Comparison of ENCODE assay signal across 18 mouse cellular contexts in the genomic region with DNA sequence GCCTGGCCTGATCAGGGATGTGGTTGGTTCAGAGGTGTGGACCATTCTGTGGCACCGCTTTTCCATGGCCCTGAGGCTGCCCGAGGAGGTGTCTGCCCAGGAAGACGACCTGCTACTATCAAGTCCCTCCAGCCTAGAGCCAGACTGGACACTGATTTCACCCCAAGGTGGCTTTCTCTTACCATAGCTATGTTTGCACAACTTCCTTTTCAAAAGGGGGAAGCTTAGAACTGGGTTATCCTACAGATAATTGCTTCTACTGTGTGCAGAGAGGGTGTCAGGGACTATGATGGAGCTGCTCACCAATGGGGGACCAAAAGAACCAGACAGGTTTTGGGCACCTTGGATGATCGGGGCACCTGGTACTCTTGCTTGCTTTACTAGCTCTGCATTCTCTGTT. TPM values are rescaled to one million over a fixed set of nuclear protein-coding genes. Genes with fewer than 3 reads are reported as not detected.
DNase-seq lines count a peak whose midpoint lies in the region; ATAC-seq lines count a peak whose summit lies in the region.
"Had no signal": no experiment of that assay in that cellular context is flagged by ENCODE, and none has a peak within 500 bp of the region (broad histone marks: within the 10 kb centered on the region; RNA-seq: fewer than 3 reads in every experiment).

No protein-coding gene starts in this region.

- DNase-seq in 416B (ENCODE audit: low read depth), result peak; percentile 10
- no peak for DNase-seq in gastrocnemius, postnatal 14 days
- DNase-seq in kidney, adult 8-10 months, result no peak
- DNase-seq: adrenal gland, adult 8-10 months; adrenal gland, postnatal 14 days; adrenal gland, postnatal 36 days; B cell, adult 2 months; cerebellum, adult 11-12 months; cerebellum, adult 2 months; cerebellum, adult 9-10 months; cerebellum, postnatal 10 days; cerebellum, postnatal 25 days; forebrain, postnatal 0 days had no signal

- ATAC-seq in granulocyte monocyte progenitor cell, adult 5-6 weeks (replicated peaks; ENCODE audit: poor library complexity, severe bottlenecking), result peak; percentile 77
- ATAC-seq in megakaryocyte progenitor cell, adult 5-6 weeks (replicated peaks; ENCODE audit: poor library complexity), result peak; percentile 52; the same call in 1 of the 2 replicates
- no peak for ATAC-seq in CD4-positive, CD25-positive, alpha-beta regulatory T cell, adult 4 months
- ATAC-seq: forebrain, embryonic 13.5 days; forebrain, embryonic 15.5 days; forebrain, postnatal 0 days had no signal

- intact Hi-C loops in gastrocnemius, postnatal 14 days (cut with DNase I; ENCODE audit: low total_unique reads), result no loop called here

RNA-seq across cellular contexts. Expression of gene Ttll4, which starts 28.8 kb away (rescaled TPM):
- total RNA-seq in granulocyte monocyte progenitor cell, adult 5-6 weeks (2014; fragmentation: Nextera tagmentation), result 18.2 and 29.1 TPM in 2 replicates
- total RNA-seq in granulocyte monocyte progenitor cell, adult 5-6 weeks (2017), result 18.4 and 21.5 TPM in 2 replicates
- total RNA-seq in megakaryocyte progenitor cell, adult 5-6 weeks (2015), result 16.6 and 27.2 TPM in 2 replicates
- 19.6 and 21.9 TPM in 2 replicates for total RNA-seq in megakaryocyte progenitor cell, adult 5-6 weeks (2017)
- total RNA-seq in gastrocnemius, postnatal 14 days (2021), result 10 to 100 TPM in 1 of 2 experiments, 1 to 10 TPM in 1; 9.1 to 10.5 TPM
- 10 to 100 TPM; 12.5 to 17.7 TPM for polyA plus RNA-seq in CD4-positive, CD25-positive, alpha-beta regulatory T cell, adult 4 months (2017; shearing (Covaris generic))

RNA-seq across cellular contexts. Expression of gene Stk36, which starts 31.5 kb away (rescaled TPM):
- 0.26 TPM in 1 of 2 replicates, not detected in the other for total RNA-seq in granulocyte monocyte progenitor cell, adult 5-6 weeks (2014; fragmentation: Nextera tagmentation)
- not detected in 2 replicates for total RNA-seq in granulocyte monocyte progenitor cell, adult 5-6 weeks (2017)
- 0.32 TPM in 1 of 2 replicates, not detected in the other for total RNA-seq in megakaryocyte progenitor cell, adult 5-6 weeks (2015)
- not detected in 2 replicates for total RNA-seq in megakaryocyte progenitor cell, adult 5-6 weeks (2017)
- total RNA-seq in gastrocnemius, postnatal 14 days (2021), result 1 to 10 TPM; 1.0 to 1.8 TPM
- not detected for polyA plus RNA-seq in CD4-positive, CD25-positive, alpha-beta regulatory T cell, adult 4 months (2017; shearing (Covaris generic))

RNA-seq across cellular contexts. Expression of gene Rnf25, which starts 31.5 kb away (rescaled TPM):
- total RNA-seq in granulocyte monocyte progenitor cell, adult 5-6 weeks (2014; fragmentation: Nextera tagmentation), result 20.8 and 34.3 TPM in 2 replicates
- total RNA-seq in granulocyte monocyte progenitor cell, adult 5-6 weeks (2017), result 17.5 and 28.2 TPM in 2 replicates
- 16.3 and 16.7 TPM in 2 replicates for total RNA-seq in megakaryocyte progenitor cell, adult 5-6 weeks (2015)
- 24.3 and 43.2 TPM in 2 replicates for total RNA-seq in megakaryocyte progenitor cell, adult 5-6 weeks (2017)
- 10 to 100 TPM; 14.6 to 16.1 TPM for total RNA-seq in gastrocnemius, postnatal 14 days (2021)
- 10 to 100 TPM; 19.7 to 31.9 TPM for polyA plus RNA-seq in CD4-positive, CD25-positive, alpha-beta regulatory T cell, adult 4 months (2017; shearing (Covaris generic))

RNA-seq across cellular contexts. Expression of gene Bcs1l, which starts 44.6 kb away (rescaled TPM):
- total RNA-seq in granulocyte monocyte progenitor cell, adult 5-6 weeks (2014; fragmentation: Nextera tagmentation), result 29.0 and 30.3 TPM in 2 replicates
- 20.0 and 28.8 TPM in 2 replicates for total RNA-seq in granulocyte monocyte progenitor cell, adult 5-6 weeks (2017)
- total RNA-seq in megakaryocyte progenitor cell, adult 5-6 weeks (2015), result 18.4 and 28.7 TPM in 2 replicates
- 22.7 and 28.0 TPM in 2 replicates for total RNA-seq in megakaryocyte progenitor cell, adult 5-6 weeks (2017)
- 10 to 100 TPM; 13.1 to 16.8 TPM for total RNA-seq in gastrocnemius, postnatal 14 days (2021)
- polyA plus RNA-seq in CD4-positive, CD25-positive, alpha-beta regulatory T cell, adult 4 months (2017; shearing (Covaris generic)), result 10 to 100 TPM; 16.0 to 18.4 TPM

RNA-seq across cellular contexts. Expression of gene Zfp142, which starts 44.7 kb away (rescaled TPM):
- 16.3 and 17.1 TPM in 2 replicates for total RNA-seq in granulocyte monocyte progenitor cell, adult 5-6 weeks (2014; fragmentation: Nextera tagmentation)
- total RNA-seq in granulocyte monocyte progenitor cell, adult 5-6 weeks (2017), result 9.5 and 10.0 TPM in 2 replicates
- total RNA-seq in megakaryocyte progenitor cell, adult 5-6 weeks (2015), result 16.6 and 17.9 TPM in 2 replicates
- 7.1 and 8.4 TPM in 2 replicates for total RNA-seq in megakaryocyte progenitor cell, adult 5-6 weeks (2017)
- 1 to 10 TPM; 7.7 to 8.5 TPM for total RNA-seq in gastrocnemius, postnatal 14 days (2021)
- 10 to 100 TPM in 1 of 2 experiments, 1 to 10 TPM in 1; 7.2 to 16.2 TPM for polyA plus RNA-seq in CD4-positive, CD25-positive, alpha-beta regulatory T cell, adult 4 months (2017; shearing (Covaris generic))
